Mouse (Mus musculus) megakaryocyte-erythroid progenitor cell, adult 5 weeks (primary cell): ENCODE results near the gene Sag. TPM values are rescaled to one million over a fixed set of nuclear protein-coding genes. Genes with fewer than 3 reads are reported as not detected.

Experiments
- polyA plus RNA-seq: library from polyadenylated mRNA; stranded (reverse); fragments of >175 nt; gene quantifications from 2 replicates; pipeline ENCODE4 v1.2.3, GENCODE M21; 2012

Sag gene
- 0.02 and 0.16 TPM in 2 replicates for polyA plus RNA-seq

GRCm38 (mm10) chr1:87803576-87803975, at the start of gene Sag:
Gene Sag, plus strand, starts transcription at chr1:87803680.

GRCm38 (mm10) chr1:87755641-87756470, 47.6 kb upstream of the Sag start, which contains the start of gene Atg16l1:
Gene Atg16l1, plus strand, starts transcription at chr1:87755870.

GRCm38 (mm10) chr1:87852892-87853600, 49.6 kb downstream of the Sag start, which contains the start of gene Dgkd:
Gene Dgkd, plus strand, starts transcription at chr1:87853287.

Other genes starting within 250 kb of the Sag start
- 0.02 TPM in 1 of 2 replicates, not detected in the other for gene Ngef, start 229.8 kb upstream of the Sag start, polyA plus RNA-seq
- gene Inpp5d, start 183.4 kb upstream of the Sag start, polyA plus RNA-seq, result 82.9 and 93.1 TPM in 2 replicates
- gene Atg16l1, start 47.8 kb upstream of the Sag start, polyA plus RNA-seq, result 8.1 and 10.2 TPM in 2 replicates
- 20.3 and 21.1 TPM in 2 replicates for gene Dgkd, start 49.6 kb downstream of the Sag start, polyA plus RNA-seq
- 0.50 and 0.74 TPM in 2 replicates for gene Usp40, start 204.9 kb downstream of the Sag start, polyA plus RNA-seq